ENCODE assay signal across 14 mouse cellular contexts in genomic region chr3:156410126-156410525, GRCm38 (mm10).
"Had no signal": no experiment of that assay in that cellular context is flagged by ENCODE, and none has a peak within 500 bp of the region (broad histone marks: within the 10 kb centered on the region; RNA-seq: fewer than 3 reads in every experiment).

No protein-coding gene starts in this region.

- H3K4me3 ChIP-seq: layer of hippocampus, adult 2 months; limb, embryonic 12.5 days; midbrain, embryonic 13.5 days; neural tube, embryonic 15.5 days had no signal

- H3K9me3 ChIP-seq: limb, embryonic 12.5 days; midbrain, embryonic 13.5 days; neural tube, embryonic 15.5 days had no signal

- H3K4me2 ChIP-seq: limb, embryonic 12.5 days; midbrain, embryonic 13.5 days; neural tube, embryonic 15.5 days had no signal

- H3K27me3 ChIP-seq: limb, embryonic 12.5 days; midbrain, embryonic 13.5 days; neural tube, embryonic 15.5 days had no signal

- DNase-seq: kidney, adult 9 months; kidney, postnatal 10 days; kidney, postnatal 4 days; liver; lung, adult 18-20 months; lung, postnatal 4 days; right cerebral cortex, adult 18-20 months; right cerebral cortex, postnatal 25 days had no signal

- H3K4me1 ChIP-seq: limb, embryonic 12.5 days; midbrain, embryonic 13.5 days; neural tube, embryonic 15.5 days had no signal

- ATAC-seq: lung, postnatal 0 days; midbrain, embryonic 13.5 days had no signal

- H3K9ac ChIP-seq: limb, embryonic 12.5 days; liver, embryonic 14.5 days; midbrain, embryonic 13.5 days; neural tube, embryonic 15.5 days had no signal

- H3K36me3 ChIP-seq: limb, embryonic 12.5 days; midbrain, embryonic 13.5 days; neural tube, embryonic 15.5 days had no signal

- H3K27ac ChIP-seq: layer of hippocampus, adult 2 months; limb, embryonic 12.5 days; liver, embryonic 14.5 days; midbrain, embryonic 13.5 days; neural tube, embryonic 15.5 days had no signal
